Mouse (Mus musculus): ENCODE results near the gene Dlgap4.

DNA sequence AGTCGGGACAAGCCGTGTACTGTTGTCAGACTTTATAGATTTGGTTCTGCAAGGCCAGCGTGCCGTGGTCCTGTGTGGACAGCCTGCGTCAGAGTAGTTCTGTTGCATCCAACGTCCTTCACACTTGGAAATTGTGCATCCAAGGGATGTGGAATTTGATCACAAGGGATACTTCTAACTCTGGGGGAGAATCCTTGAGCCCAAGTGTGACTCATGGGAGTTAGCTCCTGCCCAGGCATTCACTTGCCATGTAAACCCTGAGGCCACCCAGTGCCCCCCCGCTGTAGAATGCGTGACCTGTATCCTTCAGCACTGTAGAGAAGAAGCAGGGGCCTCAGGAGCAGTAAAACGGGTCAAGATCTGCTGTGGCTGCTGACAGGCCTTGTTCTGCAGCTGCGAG lies 44.7 kb downstream of the Dlgap4 start:
- TF ChIP-seq POLR2A (IDR thresholded peaks at IDR 0.05; ENCODE audit: borderline replicate concordance, extremely low read depth, low read depth, low read length) (no peak), CTCF (IDR thresholded peaks at IDR 0.05; ENCODE audit: insufficient read depth, low read length) (no peak)

All from lung, adult 2 months (tissue).